Mouse (Mus musculus) erythroblast, embryonic 14.5 days (primary cell): ENCODE measurements around the gene Serinc5.
"Not testable (repeated sequence)": the region's sequence is repeated elsewhere in the genome, so short reads cannot be mapped to it uniquely, and the experiment has no call there.

Experiments used
- GATA1 ChIP-seq: IDR thresholded peaks from 2 replicates; pipeline ENCODE4 v1.6.1; 2012; ENCODE audit warnings: low read length, inconsistent platforms, mixed read lengths
- TAL1 ChIP-seq: IDR thresholded peaks from 3 replicates; pipeline ENCODE4 v1.6.1; 2012; ENCODE audit warnings: low read length, inconsistent platforms, mixed read lengths

GRCm38 (mm10) chr13:92605306-92605705, 5.6 kb upstream of the Serinc5 start:
- TF ChIP-seq GATA1, TAL1: not testable (repeated sequence)
